Mouse (Mus musculus): ENCODE results near the gene Klk1b16. TPM values are rescaled to one million over a fixed set of nuclear protein-coding genes. Genes with fewer than 3 reads are reported as not detected.
"Not testable (repeated sequence)": the region's sequence is repeated elsewhere in the genome, so short reads cannot be mapped to it uniquely, and the experiment has no call there.

The Klk1b16 gene
- polyA plus RNA-seq, 1 experiment = not detected

DNA sequence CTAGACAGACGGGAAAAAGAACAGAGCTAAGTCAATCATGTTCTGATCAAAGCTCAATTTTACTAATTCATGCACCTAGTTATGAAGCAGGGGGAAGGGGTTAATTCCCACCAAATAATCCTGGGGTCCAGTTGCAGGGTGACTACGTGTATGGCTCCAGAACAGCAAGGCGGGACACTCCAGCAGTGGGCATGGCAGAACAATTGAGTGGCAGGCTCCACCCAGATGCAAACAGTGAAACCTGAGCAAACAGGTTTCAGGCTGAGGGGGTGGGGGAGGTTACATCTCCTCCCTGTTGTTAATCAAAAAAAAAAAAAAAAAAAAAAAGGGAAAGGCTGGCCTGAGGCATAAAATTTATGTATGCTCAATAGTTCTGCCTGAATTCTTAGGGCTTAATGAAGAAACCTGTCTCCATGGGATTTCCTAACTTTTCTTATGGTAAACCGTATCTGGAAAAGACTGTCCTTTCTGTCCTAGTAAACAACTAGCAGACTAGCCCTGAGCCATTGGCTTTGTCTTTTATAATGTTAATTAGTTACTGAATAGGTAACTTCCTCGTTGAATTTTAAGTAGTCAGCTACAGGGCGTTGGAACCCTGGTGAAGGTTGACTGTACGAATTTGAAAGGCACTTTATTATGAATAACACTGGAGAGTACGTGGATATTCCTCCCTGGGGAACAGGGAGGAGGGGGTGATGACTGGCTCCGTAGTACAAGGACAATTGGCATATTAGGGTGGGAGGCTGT is 42.9 kb downstream of the Klk1b16 start:
- Histone ChIP-seq H3K36me3 (ENCODE audit: control insufficient read depth, insufficient read depth) (no peaks in the 10 kb centered on the region), H3K4me2 (ENCODE audit: low read depth) (no peak overlapping the region), H3ac (ENCODE audit: control insufficient read depth, insufficient read length) (no peak overlapping the region), H3K4me3 (no peak overlapping the region), H3K27me3 (ENCODE audit: control insufficient read depth, insufficient read depth, insufficient read length) (no peaks in the 10 kb centered on the region), H3K79me2 (ENCODE audit: control insufficient read depth, insufficient read depth) (no peaks in the 10 kb centered on the region)
- TF ChIP-seq MAX (IDR thresholded peaks at IDR 0.05; ENCODE audit: low read depth) = no peak
- TF ChIP-seq SRF (IDR thresholded peaks at IDR 0.05; ENCODE audit: control insufficient read depth, insufficient read length, low read depth) = no peak
- TF ChIP-seq POLR2AphosphoS2 (IDR thresholded peaks at IDR 0.05; ENCODE audit: insufficient read length, low read depth) = no peak
- TF ChIP-seq CEBPB (IDR thresholded peaks at IDR 0.05; ENCODE audit: insufficient read depth, poor library complexity, severe bottlenecking) = no peak
- TF ChIP-seq POLR2A (IDR thresholded peaks at IDR 0.05; ENCODE audit: insufficient read length, low read depth) = no peak
- TF ChIP-seq TCF12 (IDR thresholded peaks at IDR 0.05; ENCODE audit: insufficient read depth, poor library complexity, severe bottlenecking) = no peak
- no peak for TF ChIP-seq E2F4 (IDR thresholded peaks at IDR 0.05; ENCODE audit: insufficient read depth)
- no peak for TF ChIP-seq USF1 (IDR thresholded peaks at IDR 0.05; ENCODE audit: low read depth)
- no peak for TF ChIP-seq MYOD1 (IDR thresholded peaks at IDR 0.05; ENCODE audit: control insufficient read depth in 1 of 3, insufficient read length in 2 of 3, low read depth in 2 of 3)
- TF ChIP-seq TCF3 (IDR thresholded peaks at IDR 0.05; ENCODE audit: insufficient read length, low read depth) = no peak
- TF ChIP-seq MYOG (IDR thresholded peaks at IDR 0.05; ENCODE audit: control insufficient read depth in 1 of 3, insufficient read depth in 1 of 3, insufficient read length in 2 of 3, low read depth in 2 of 3) = no peak

GRCm38 (mm10) chr7:44186516-44186915 is 49.9 kb downstream of the Klk1b16 start:
- not testable (repeated sequence) for H3K4me2 ChIP-seq (ENCODE audit: low read depth); H3K4me3 ChIP-seq

GRCm38 (mm10) chr7:44187936-44188335 is 51.4 kb downstream of the Klk1b16 start, which contains the start of gene Klk1b24:
Gene Klk1b24 (plus strand): TSS chr7:44188236.
- H3ac ChIP-seq (ENCODE audit: control insufficient read depth, insufficient read length); H3K36me3 ChIP-seq (ENCODE audit: control insufficient read depth, insufficient read depth); H3K27me3 ChIP-seq (ENCODE audit: control insufficient read depth, insufficient read depth, insufficient read length); H3K79me2 ChIP-seq (ENCODE audit: control insufficient read depth, insufficient read depth); H3K4me2 ChIP-seq (ENCODE audit: low read depth); H3K4me3 ChIP-seq: not testable (repeated sequence)

More at GRCm38 (mm10) chr7:44186516-44186915, 49.9 kb downstream of the Klk1b16 start:
- not testable (repeated sequence) for H3K27me3 ChIP-seq (ENCODE audit: control insufficient read depth, insufficient read depth, insufficient read length); H3K36me3 ChIP-seq (ENCODE audit: control insufficient read depth, insufficient read depth); H3K79me2 ChIP-seq (ENCODE audit: control insufficient read depth, insufficient read depth); H3ac ChIP-seq (ENCODE audit: control insufficient read depth, insufficient read length)

Other genes with a start within 250 kb of the Klk1b16 start
- gene Klk15, start 203.0 kb upstream of the Klk1b16 start, polyA plus RNA-seq (2012; fragmentation: generic; extraction: Trizol) = not detected
- gene Klk1b8, start 186.1 kb upstream of the Klk1b16 start, polyA plus RNA-seq (2012; fragmentation: generic; extraction: Trizol) = not detected
- not detected for gene Klk1b1, start 170.0 kb upstream of the Klk1b16 start, polyA plus RNA-seq (2012; fragmentation: generic; extraction: Trizol)
- gene Klk1b9, start 160.7 kb upstream of the Klk1b16 start, polyA plus RNA-seq (2012; fragmentation: generic; extraction: Trizol) = not detected
- gene Klk1b11, start 140.9 kb upstream of the Klk1b16 start, polyA plus RNA-seq (2012; fragmentation: generic; extraction: Trizol) = not detected
- 0.32 TPM for gene Klk1b26, start 124.6 kb upstream of the Klk1b16 start, polyA plus RNA-seq (2012; fragmentation: generic; extraction: Trizol)
- gene Klk1b27, start 84.5 kb upstream of the Klk1b16 start, polyA plus RNA-seq (2012; fragmentation: generic; extraction: Trizol) = 0.11 TPM
- not detected for gene Klk1b21, start 34.4 kb upstream of the Klk1b16 start, polyA plus RNA-seq (2012; fragmentation: generic; extraction: Trizol)
- gene Klk1b22, start 24.1 kb upstream of the Klk1b16 start, polyA plus RNA-seq (2012; fragmentation: generic; extraction: Trizol) = 1.1 TPM
- not detected for gene Klk1b24, start 51.5 kb downstream of the Klk1b16 start, polyA plus RNA-seq (2012; fragmentation: generic; extraction: Trizol)
- gene Klk1b3, start 61.4 kb downstream of the Klk1b16 start, polyA plus RNA-seq (2012; fragmentation: generic; extraction: Trizol) = not detected
- not detected for gene Klk1b4, start 70.7 kb downstream of the Klk1b16 start, polyA plus RNA-seq (2012; fragmentation: generic; extraction: Trizol)
- not detected for gene Klk1b5, start 79.2 kb downstream of the Klk1b16 start, polyA plus RNA-seq (2012; fragmentation: generic; extraction: Trizol)
- not detected for gene Klk1, start 88.6 kb downstream of the Klk1b16 start, polyA plus RNA-seq (2012; fragmentation: generic; extraction: Trizol)
- not detected for gene Gm36864, start 99.4 kb downstream of the Klk1b16 start, polyA plus RNA-seq (2012; fragmentation: generic; extraction: Trizol)
- gene 1700028J19Rik, start 109.9 kb downstream of the Klk1b16 start, polyA plus RNA-seq (2012; fragmentation: generic; extraction: Trizol) = 0.62 TPM
- gene 2410002F23Rik, start 110.0 kb downstream of the Klk1b16 start, polyA plus RNA-seq (2012; fragmentation: generic; extraction: Trizol) = 40.9 TPM
- gene Acp4, start 120.6 kb downstream of the Klk1b16 start, polyA plus RNA-seq (2012; fragmentation: generic; extraction: Trizol) = 0.06 TPM
- not detected for gene Gm15517, start 124.7 kb downstream of the Klk1b16 start, polyA plus RNA-seq (2012; fragmentation: generic; extraction: Trizol)
- 0.60 TPM for gene Clec11a, start 170.1 kb downstream of the Klk1b16 start, polyA plus RNA-seq (2012; fragmentation: generic; extraction: Trizol)
- 0.10 TPM for gene Shank1, start 173.5 kb downstream of the Klk1b16 start, polyA plus RNA-seq (2012; fragmentation: generic; extraction: Trizol)
- not detected for gene Syt3, start 247.3 kb downstream of the Klk1b16 start, polyA plus RNA-seq (2012; fragmentation: generic; extraction: Trizol)
- not detected for gene 1700008O03Rik, start 249.1 kb downstream of the Klk1b16 start, polyA plus RNA-seq (2012; fragmentation: generic; extraction: Trizol)

Measured in myocyte (in vitro differentiated cells).